Mouse (Mus musculus): Measurements from ENCODE around the gene Mdm2.

DNA sequence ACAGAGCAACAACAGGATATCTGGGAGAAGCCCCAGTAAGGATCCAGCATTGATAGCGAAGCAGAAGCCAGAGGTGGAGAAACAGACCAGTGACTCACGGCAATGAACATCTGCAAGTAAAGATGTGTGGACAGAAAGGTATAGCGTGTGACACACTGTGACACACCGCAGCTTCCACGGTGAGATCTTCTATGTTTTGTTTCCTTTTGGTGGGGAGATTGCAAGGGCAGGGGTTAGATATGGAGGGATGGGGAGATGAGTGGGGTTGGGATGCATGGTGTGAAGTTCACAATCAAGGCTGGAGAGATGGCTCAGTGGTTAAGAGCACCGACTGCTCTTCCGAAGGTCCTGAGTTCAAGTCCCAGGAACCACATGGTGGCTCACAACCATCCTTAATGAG lies 19.6 kb upstream of the Mdm2 start:
- TF ChIP-seq CTCF (IDR thresholded peaks at IDR 0.05; ENCODE audit: borderline replicate concordance, control insufficient read depth, extremely low read depth, insufficient read depth, low read length, poor library complexity) = no peak
- no peak for TF ChIP-seq POLR2A (IDR thresholded peaks at IDR 0.05; ENCODE audit: control insufficient read depth, extremely low read depth, insufficient read depth, low read length, poor library complexity)

Data from thymus, adult 2 months (tissue).